Mouse (Mus musculus) monocyte, adult 2 months (primary cell): Measurements from ENCODE around the gene Mad1l1.

Experiments used
- DNase-seq, 2 experiments: peaks; one replicate each; pipeline ENCODE4 v3.0.0; 2022; ENCODE audit warnings: low spot score in 2 of 2, low read depth in 1 of 2

The Mad1l1 gene

GRCm38 (mm10) chr5:140183387-140183786 is 138.0 kb downstream of the Mad1l1 start:
- DNase-seq = no peak

GRCm38 (mm10) chr5:140182351-140182750 is 139.0 kb downstream of the Mad1l1 start:
- DNase-seq = no peak

- no peak for DNase-seq
These were observed 141.3 kb downstream of the Mad1l1 start for GRCm38 (mm10) chr5:140180016-140180415.

DNA sequence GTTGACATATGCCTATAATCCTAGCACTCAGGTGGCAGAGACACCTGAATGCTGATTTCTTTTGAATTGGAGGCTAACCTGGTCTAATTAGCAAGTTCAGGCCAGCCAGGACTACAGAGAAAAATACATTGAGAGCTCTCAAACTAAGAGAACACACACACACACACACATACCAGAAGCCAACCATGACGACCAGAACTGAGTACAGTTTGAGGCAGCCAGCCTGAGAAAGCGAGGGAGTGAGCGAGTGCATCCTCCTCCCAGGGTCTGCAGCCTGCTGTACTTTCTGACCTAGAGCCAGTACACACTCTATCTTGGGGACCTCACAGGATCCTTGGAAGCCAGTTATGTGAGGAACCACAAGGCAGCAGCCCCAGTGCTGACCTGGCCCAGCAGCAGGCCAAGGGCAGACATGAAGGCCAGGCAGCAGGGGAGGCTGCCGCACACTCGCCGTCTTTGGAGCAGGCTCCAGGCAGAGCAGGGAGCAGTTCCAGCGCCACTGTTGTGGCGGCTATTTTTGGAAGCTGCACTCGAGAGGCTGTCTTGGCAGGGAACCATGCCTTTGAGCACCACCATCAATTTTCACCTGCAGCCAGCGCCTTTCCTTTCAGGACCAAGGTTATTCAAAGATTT is 143.2 kb downstream of the Mad1l1 start:
- no peak for DNase-seq

DNA sequence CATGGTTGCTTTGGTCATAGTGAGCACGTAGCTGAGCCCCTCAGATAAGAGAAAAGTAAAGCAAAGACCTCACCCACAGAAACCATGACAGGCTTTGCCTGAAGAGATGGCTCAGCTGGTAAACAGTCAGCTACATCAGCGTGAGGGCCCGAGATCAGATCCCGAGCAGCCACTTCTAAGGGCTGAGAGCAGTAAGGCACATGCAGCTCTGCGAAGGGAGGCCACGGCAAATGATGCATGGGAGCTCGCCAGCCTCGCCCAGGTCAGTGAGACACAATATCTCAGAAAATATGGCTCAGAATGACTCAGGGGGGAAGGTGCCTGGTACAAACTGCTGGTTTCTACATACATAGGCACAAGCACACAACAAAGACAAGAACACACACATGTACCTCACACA is 143.8 kb downstream of the Mad1l1 start:
- no peak for DNase-seq

GRCm38 (mm10) chr5:140176370-140176769 is 145.0 kb downstream of the Mad1l1 start:
- DNase-seq = no peak

DNA sequence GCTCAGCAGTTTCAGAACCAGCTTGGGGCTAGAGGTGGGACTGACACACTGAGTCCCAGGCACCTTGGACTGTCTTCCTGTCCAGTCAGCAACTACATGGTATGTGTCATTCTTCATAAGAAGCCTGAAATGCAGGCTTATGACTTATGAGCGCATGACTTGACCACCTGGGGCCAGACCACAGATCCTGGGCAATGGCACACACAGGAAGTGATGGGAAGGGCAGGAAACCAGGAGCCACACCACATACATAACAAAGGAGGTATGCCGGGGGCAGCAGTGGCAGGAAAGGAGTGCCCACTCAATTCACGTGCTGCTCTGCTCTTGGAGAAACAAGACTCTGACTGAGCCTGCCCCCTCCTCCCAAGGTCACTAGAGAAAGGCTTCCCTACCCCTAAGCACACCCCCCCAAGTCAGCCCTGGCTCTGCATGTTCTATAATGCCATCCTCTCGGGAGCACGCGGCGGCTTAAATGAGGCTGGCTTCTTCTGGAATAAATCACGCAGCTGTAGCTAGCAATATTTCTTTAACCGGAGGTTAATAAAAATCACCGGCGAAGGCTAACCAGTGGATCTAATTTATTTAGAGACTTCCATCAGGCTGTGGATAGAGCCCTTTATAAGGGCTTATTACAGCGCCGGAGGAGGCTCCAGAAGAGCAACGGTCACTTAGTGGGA is 146.4 kb downstream of the Mad1l1 start:
- DNase-seq = no peak

- DNase-seq = no peak
These were observed 147.3 kb downstream of the Mad1l1 start for GRCm38 (mm10) chr5:140174066-140174465.

DNA sequence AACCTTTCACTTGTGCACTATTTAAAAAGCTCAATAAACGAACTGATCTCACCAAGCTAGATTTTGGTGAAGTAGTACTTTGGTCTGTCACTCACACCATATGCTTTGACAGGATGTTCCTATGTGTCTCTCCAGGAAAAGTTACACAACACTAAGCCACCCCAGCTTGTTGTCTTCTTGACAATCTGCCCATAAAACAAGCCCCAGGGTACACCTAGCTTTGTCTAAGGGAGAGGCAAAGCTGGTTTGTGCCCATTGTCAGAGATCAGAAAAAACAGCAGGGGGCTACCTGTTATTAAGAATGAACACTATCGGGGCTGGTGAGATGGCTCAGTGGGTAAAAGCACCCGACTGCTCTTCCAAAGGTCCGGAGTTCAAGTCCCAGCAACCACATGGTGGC is 148.2 kb downstream of the Mad1l1 start:
- DNase-seq = no peak

- no peak for DNase-seq
These were observed 149.6 kb downstream of the Mad1l1 start for GRCm38 (mm10) chr5:140171710-140172109.

DNA sequence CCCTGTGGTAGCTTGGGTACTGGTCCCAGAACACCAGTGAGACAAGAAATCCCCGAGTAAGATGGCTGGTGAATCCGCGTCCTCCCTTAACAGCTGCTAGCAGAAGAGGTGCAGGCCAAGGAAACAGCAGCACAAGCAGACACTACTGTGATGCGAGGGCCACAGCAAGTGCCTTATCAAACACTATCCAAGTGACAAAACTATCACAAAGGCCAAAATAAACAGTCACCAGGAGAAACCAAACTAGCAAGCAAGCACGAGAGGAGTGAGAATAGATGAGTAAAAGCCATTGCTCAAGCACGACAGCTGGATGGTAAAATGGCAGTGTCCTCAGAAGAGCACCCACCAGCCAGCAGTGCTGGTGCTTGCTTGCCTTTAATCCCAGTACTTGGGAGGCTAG is 153.8 kb downstream of the Mad1l1 start:
- DNase-seq = no peak

GRCm38 (mm10) chr5:140167080-140167479 is 154.3 kb downstream of the Mad1l1 start:
- no peak for DNase-seq

GRCm38 (mm10) chr5:140163947-140164346 is 157.4 kb downstream of the Mad1l1 start:
- DNase-seq = no peak

DNA sequence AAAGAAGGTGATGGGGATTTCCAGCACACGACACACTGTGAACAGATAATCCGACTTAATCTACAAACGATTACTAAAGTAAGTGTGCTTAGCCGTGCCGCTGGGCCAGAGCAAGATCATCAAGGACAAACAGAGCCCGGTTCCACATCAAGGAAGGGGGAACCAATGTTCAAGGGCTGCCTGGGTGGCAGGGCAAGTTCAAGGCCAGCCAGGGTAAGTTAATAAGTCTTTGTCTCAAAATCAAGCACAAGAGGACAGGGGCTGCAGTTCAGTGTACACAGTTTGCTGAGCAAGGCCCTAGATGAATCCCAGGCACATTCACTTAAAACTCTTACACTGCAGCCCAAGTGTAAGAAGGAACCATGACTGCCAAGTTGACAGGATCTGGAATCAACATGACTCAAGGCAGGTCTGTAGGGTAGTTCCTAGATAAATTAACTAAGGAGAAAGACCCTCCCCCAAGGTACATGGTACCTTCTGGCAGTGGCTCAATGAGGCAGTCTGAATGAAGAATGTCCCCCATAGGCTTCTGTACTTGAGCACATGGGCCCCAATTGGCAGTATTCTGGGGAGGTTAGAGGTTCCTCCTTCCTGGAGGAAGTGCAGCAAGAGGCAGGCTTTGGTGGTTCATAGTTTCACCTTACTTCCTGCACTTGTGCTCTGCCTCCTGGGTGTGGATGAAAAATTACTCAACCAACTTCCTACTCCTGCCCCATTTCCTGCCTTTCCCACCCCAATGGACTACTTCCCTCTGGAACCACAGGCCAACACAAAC is 159.1 kb downstream of the Mad1l1 start:
- no peak for DNase-seq

- no peak for DNase-seq
These were observed 162.3 kb downstream of the Mad1l1 start for GRCm38 (mm10) chr5:140159007-140159406.

DNA sequence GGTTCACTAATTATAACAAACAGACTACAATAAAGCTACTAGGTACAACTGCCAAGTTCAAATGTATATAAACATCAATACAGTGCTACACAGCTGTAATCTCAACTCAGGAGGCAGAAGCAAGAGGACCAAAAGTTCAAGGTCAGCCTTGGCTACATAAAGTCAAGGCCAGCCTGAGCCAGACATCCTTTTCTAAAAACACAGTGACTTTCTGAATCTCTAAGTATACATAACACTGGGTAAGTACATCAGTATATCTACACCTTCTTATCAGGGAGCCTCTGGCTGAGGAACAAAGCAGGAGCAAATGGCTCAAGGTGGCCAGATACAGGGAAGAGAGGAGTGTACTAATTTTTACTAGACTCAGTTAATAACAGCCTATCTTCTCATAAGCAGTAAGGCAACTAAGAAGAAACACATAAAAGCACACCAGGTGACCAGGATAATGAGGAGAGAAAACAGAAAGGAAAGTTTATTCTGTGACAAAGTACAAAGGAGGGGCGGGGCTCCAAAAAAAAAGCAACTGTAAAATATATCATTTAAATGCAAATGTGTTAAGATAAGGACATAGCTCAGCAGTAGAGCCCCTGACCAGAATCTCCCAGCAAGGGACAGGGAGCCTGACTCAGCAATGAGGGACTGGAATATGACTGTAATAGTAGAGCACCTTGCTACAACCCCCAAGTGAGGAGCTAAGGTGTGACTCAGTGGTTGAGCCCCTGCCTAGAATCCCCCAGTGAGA is 163.3 kb downstream of the Mad1l1 start:
- no peak for DNase-seq

DNA sequence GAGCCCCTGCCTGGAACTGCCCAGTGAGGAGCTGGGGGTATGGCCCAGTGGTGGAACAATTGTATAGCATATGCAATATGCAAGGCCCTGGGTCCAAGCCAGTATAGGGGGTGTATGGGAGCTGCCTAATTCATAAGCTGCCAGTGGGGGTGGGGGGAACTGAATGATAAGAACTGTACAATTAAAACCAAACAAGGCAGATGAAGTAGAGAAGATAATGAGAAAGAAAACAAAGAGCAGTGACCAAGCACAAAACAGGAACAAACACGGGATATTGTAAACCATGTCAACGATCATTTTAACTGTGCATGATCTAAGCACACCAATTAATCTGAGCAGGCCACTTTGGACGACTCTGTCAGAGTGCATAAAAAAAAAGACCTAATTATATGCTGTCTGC is 167.2 kb downstream of the Mad1l1 start:
- DNase-seq = no peak

GRCm38 (mm10) chr5:140151871-140152270 is 169.5 kb downstream of the Mad1l1 start:
- no peak for DNase-seq

DNA sequence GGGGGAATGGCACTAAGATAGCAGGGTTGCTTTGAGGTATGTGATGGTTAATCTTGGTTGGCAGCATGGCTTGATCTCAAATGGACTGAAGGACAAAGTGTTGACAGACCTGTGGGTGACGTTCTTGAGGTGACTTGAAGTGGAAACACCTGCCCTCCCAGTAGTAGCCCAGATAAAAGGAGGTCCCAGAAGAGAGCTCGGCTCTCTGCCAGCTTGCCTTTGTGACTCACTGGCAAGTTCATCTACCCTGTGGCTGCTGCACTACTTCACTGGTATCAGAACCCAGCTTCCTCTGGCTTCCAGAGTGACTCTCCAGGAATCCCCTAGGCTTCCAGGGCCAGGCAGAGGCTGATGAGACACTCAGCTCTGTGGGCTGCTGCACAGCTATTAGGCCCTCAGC is 170.2 kb downstream of the Mad1l1 start:
- DNase-seq = no peak

GRCm38 (mm10) chr5:140150694-140151093 is 170.7 kb downstream of the Mad1l1 start:
- DNase-seq = no peak

DNA sequence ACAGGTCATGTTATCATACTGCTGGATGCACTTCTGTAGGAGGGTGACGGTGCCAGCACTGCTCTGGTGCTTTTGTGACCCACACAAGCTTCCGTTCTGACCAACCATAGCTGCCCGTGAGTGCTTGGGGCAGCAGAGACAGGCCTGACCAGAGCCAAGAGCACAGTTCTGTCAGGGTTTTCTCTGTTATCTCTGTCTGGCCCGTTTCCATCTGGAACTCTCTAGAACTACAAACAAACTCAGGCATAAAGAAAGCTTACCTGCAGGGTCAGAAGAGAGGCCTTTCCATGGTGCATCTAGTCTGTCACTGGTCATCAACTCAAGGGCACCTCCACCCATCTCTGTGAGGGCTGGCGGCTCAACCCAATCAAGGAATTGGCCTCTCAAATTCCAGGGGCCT is 171.2 kb downstream of the Mad1l1 start:
- no peak for DNase-seq

DNA sequence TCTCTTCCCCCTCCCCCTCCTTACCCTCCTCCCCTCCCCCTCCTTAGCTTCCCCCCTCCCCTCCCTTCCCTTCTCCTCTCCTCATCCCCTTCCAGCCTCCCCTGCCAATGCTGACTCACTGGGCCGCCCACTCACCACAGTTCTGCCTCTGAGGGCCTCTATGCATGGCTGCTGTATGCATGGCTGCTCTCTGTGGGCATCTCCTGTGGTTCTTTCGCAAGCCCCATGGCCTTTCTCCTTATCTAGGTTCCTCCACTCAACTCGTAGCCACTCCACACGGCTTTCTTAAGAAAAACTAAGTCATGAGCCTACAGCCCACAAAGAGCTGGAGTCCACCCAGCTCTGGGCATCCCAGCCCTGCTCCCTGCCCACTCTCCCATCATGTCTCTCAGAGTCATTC is 172.1 kb downstream of the Mad1l1 start:
- DNase-seq = no peak
